Mouse (Mus musculus) midbrain, embryonic 14.5 days (tissue): ENCODE measurements at regions not wholly inside any gene's neighbourhood (a gene's known extent, or its start where the extent isn't known, plus 50 kb on each side); places are given as distances from the start of the nearest gene placed in this dataset.
"Not testable (repeated sequence)": the region's sequence is repeated elsewhere in the genome, so short reads cannot be mapped to it uniquely, and the experiment has no call there.

Experiments used
- ATAC-seq: fragments of 200-750 bp; cut with Nextera tagmentation; 2 replicates; pipeline ENCODE4 v1.8.0; 2017; ENCODE audit warnings: moderate number of reproducible peaks, moderate library complexity; ENCODE audit not compliant: low FRiP score, low TSS enrichment
- DNase-seq: peaks from one replicate; pipeline ENCODE4 v3.0.0-alpha.2; 2015
- H3K27ac ChIP-seq: fragments of 300-500 bp; sonication (generic); replicated peaks from 2 replicates; pipeline ENCODE4 v1.5.1; 2014; ENCODE audit warnings: mild to moderate bottlenecking, low read depth, low read length, moderate library complexity
- H3K27me3 ChIP-seq: fragments of 300-500 bp; sonication (generic); 2 replicates; pipeline ENCODE4 v1.6.1; 2014; ENCODE audit warnings: low read length, control low read depth, mixed read lengths; ENCODE audit not compliant: control insufficient read depth, insufficient read depth
- H3K36me3 ChIP-seq: fragments of 300-500 bp; sonication (generic); 2 replicates; pipeline ENCODE4 v1.6.1; 2014; ENCODE audit warnings: low read length, control low read depth; ENCODE audit not compliant: control insufficient read depth, insufficient read depth
- H3K4me1 ChIP-seq: fragments of 300-500 bp; sonication (generic); 2 replicates; pipeline ENCODE4 v1.6.1; 2014; ENCODE audit warnings: mild to moderate bottlenecking, antibody characterized with exemption, low read length, control low read depth; ENCODE audit not compliant: control insufficient read depth, insufficient read depth
- H3K4me2 ChIP-seq: fragments of 300-500 bp; sonication (generic); 2 replicates; pipeline ENCODE4 v1.6.1; 2014; ENCODE audit warnings: mild to moderate bottlenecking, low read length, moderate library complexity
- H3K4me3 ChIP-seq: fragments of 300-500 bp; sonication (generic); replicated peaks from 2 replicates; pipeline ENCODE4 v1.5.1; 2014; ENCODE audit warnings: low read depth, low read length
- H3K9ac ChIP-seq: fragments of 300-500 bp; sonication (generic); replicated peaks from 2 replicates; pipeline ENCODE4 v1.6.1; 2014; ENCODE audit warnings: mild to moderate bottlenecking, low read length, moderate library complexity
- H3K9me3 ChIP-seq: fragments of 300-500 bp; sonication (generic); 2 replicates; pipeline ENCODE4 v1.6.1; 2016; ENCODE audit warnings: low read length, control low read depth, mixed read lengths; ENCODE audit not compliant: control insufficient read depth
- WGBS: fragments of 180-500 bp; shearing (Covaris S2); extraction: QIAGEN DNeasy Blood & Tissue Kit; methylation state at CpG from one replicate; pipeline ENCODE4 v1.1.7; 2014; 5-methylcytosine and 5-hydroxymethylcytosine counted together

- 62% methylated on average over 2 of the region's 2 CpGs for WGBS
- no peaks in the 10 kb centered on the region for H3K36me3 ChIP-seq
- no peaks in the 10 kb centered on the region for H3K9me3 ChIP-seq
- H3K4me3 ChIP-seq = no peak overlapping the region
- no peaks in the 10 kb centered on the region for H3K4me1 ChIP-seq
- no peak for ATAC-seq
- H3K9ac ChIP-seq = no peak overlapping the region
- no peak overlapping the region for H3K27ac ChIP-seq
- H3K4me2 ChIP-seq = no peak overlapping the region
- DNase-seq = no peak
- no peaks in the 10 kb centered on the region for H3K27me3 ChIP-seq
Measured at GRCm38 (mm10) chr10:34667203-34667602, 184.0 kb downstream of the Frk start.

GRCm38 (mm10) chr10:34667735-34668439, 184.7 kb downstream of the Frk start:
- no peak overlapping the region for H3K4me3 ChIP-seq
- H3K36me3 ChIP-seq = no peaks in the 10 kb centered on the region
- DNase-seq (peak; percentile 18), ATAC-seq (peak; percentile 16; the same call in 1 of the 2 replicates)
- no peak overlapping the region for H3K4me2 ChIP-seq
- H3K9ac ChIP-seq = no peak overlapping the region
- WGBS = 65% methylated on average over 5 of the region's 5 CpGs
- no peaks in the 10 kb centered on the region for H3K27me3 ChIP-seq
- no peaks in the 10 kb centered on the region for H3K4me1 ChIP-seq
- H3K9me3 ChIP-seq = no peaks in the 10 kb centered on the region
- no peak overlapping the region for H3K27ac ChIP-seq

DNA sequence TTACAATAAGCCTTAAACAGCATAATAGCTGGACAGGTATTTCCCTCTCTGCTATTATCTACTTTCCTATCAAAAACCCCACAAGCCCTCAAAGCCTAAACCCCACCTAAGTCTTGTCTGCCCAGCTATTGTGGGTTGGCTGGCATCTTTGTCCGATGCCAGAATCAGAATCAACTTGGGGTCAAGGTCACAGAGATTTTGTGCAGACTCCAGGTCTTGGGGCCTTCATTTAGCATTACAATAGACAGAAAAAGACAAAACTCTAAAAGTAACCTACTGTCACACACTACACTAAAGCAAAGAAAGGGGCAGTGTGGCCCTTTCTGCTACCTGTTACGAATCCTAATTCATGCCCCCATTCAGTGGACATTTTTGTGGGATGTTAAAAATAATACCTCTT, 188.6 kb downstream of the Frk start:
- 82% methylated on average over 2 of the region's 2 CpGs for WGBS
- no peak for ATAC-seq
- H3K27ac ChIP-seq = no peak overlapping the region

GRCm38 (mm10) chr10:34699414-34699813, 216.2 kb downstream of the Frk start:
- H3K4me2 ChIP-seq, H3K36me3 ChIP-seq, DNase-seq, ATAC-seq, H3K4me1 ChIP-seq, H3K9ac ChIP-seq, H3K9me3 ChIP-seq, H3K27me3 ChIP-seq, H3K27ac ChIP-seq, H3K4me3 ChIP-seq: not testable (repeated sequence)
- WGBS = 85% methylated on average over 9 of the region's 9 CpGs

More for the DNA sequence above, 188.6 kb downstream of the Frk start:
- H3K9ac ChIP-seq = no peak overlapping the region
- H3K9me3 ChIP-seq = no peaks in the 10 kb centered on the region
- H3K4me1 ChIP-seq = no peaks in the 10 kb centered on the region
- H3K27me3 ChIP-seq = no peaks in the 10 kb centered on the region
- H3K4me3 ChIP-seq = no peak overlapping the region
- no peak for DNase-seq
- H3K36me3 ChIP-seq = no peaks in the 10 kb centered on the region
- no peak overlapping the region for H3K4me2 ChIP-seq

- ATAC-seq (no peak), DNase-seq (no peak)
- no peaks in the 10 kb centered on the region for H3K36me3 ChIP-seq
- WGBS = 72% methylated on average over 1 of the region's 1 CpGs
- no peak overlapping the region for H3K9ac ChIP-seq
- H3K27ac ChIP-seq = no peak overlapping the region
- H3K4me1 ChIP-seq = 0 out of 2 replicates have a peak, but pooled peaks cover 3% of the 10 kb centered on the region
- no peak overlapping the region for H3K4me3 ChIP-seq
- H3K4me2 ChIP-seq = no peak overlapping the region
- no peaks in the 10 kb centered on the region for H3K9me3 ChIP-seq
- H3K27me3 ChIP-seq = no peaks in the 10 kb centered on the region
Measured at GRCm38 (mm10) chr10:34701956-34702355, 218.8 kb downstream of the Frk start.

DNA sequence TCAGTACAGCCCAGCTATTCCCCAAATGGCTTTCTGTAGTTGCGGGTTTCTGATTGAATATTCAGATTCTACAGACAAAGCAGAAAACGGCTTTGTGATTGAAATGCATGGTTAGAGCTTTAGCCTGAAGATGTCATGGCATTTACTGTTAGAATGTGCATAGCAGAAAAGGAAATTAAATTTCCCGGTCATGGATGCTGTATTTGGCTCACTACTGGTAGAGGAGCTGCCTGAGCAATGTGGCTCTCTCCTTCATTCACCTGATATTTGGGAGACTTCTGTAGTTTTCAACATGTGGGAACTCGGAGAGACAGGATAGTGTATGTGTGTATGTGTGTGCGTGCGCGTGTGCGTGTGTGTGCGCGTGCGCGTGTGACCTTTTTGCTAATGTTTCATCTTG, 222.2 kb downstream of the Frk start:
- Histone ChIP-seq H3K27ac (0 out of 2 replicates have a peak overlapping the region, but pooled peaks have one; percentile 45), H3K4me3 (no peak overlapping the region), H3K27me3 (no peaks in the 10 kb centered on the region), H3K4me1 (0 out of 2 replicates have a peak, but pooled peaks cover 3% of the 10 kb centered on the region), H3K9me3 (no peaks in the 10 kb centered on the region), H3K4me2 (no peak overlapping the region), H3K36me3 (no peaks in the 10 kb centered on the region), H3K9ac (no peak overlapping the region)
- peak; percentile 40 for DNase-seq
- no peak for ATAC-seq
- 77% methylated on average over 12 of the region's 12 CpGs for WGBS

DNA sequence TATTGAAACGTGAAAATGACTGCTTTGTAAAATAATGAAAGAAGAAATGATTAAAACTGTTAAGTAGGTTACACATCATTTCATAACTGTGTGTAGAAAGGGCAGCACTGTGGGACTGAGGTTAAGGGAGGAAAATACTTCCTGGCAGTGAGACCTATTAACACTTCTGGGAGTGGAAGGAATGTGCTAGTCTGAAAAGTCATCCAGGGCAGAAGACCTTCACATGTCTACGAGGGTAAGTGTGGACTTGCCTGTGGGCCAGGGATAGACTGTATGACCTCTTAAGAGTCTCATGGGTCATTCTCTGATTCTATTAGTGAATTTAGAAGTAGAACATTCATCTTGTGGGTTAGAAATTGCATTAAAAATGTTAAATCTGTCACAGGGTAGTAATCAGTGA, 248.1 kb downstream of the Frk start:
- Histone ChIP-seq H3K9me3 (no peaks in the 10 kb centered on the region), H3K9ac (no peak overlapping the region), H3K27me3 (no peaks in the 10 kb centered on the region), H3K36me3 (no peaks in the 10 kb centered on the region), H3K4me3 (no peak overlapping the region), H3K4me1 (no peaks in the 10 kb centered on the region), H3K4me2 (no peak overlapping the region), H3K27ac (no peak overlapping the region)
- DNase-seq (no peak), ATAC-seq (no peak)
- WGBS = 75% methylated on average over 2 of the region's 2 CpGs

DNA sequence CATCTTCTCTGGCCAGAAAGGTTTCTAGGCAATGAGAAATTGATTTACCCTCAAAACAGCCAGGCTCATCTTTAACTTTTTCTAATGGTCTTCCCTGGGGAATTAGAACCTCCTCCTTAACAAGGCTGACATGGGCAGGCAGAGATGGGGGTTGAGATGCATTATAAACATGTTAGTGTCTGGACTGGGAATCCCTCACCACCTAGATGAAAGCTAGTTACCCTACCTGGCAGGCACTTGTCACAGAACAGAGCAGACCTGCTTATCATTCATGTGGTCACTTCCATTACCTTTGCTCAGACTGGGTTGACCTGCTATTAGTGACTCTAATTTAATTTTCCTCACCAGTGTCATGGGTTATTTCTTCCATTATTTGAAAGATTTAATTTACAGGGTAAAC, 279.2 kb downstream of the Frk start:
- peak; percentile 24 for DNase-seq
- peak; percentile 46; the same call in 1 of the 2 replicates for ATAC-seq
- no peak overlapping the region for H3K4me3 ChIP-seq

GRCm38 (mm10) chr10:34792099-34792498, 308.9 kb downstream of the Frk start:
- H3K4me3 ChIP-seq = no peak overlapping the region
- H3K4me2 ChIP-seq = no peak overlapping the region
- peak; percentile 40; the same call in 1 of the 2 replicates for ATAC-seq
- no peak overlapping the region for H3K27ac ChIP-seq
- H3K36me3 ChIP-seq = no peaks in the 10 kb centered on the region
- H3K4me1 ChIP-seq = no peaks in the 10 kb centered on the region
- no peak overlapping the region for H3K9ac ChIP-seq
- WGBS = 42% methylated on average over 2 of the region's 2 CpGs
- H3K27me3 ChIP-seq = no peaks in the 10 kb centered on the region
- peak; percentile 51 for DNase-seq
- no peaks in the 10 kb centered on the region for H3K9me3 ChIP-seq

More for the DNA sequence above, 279.2 kb downstream of the Frk start:
- no peaks in the 10 kb centered on the region for H3K36me3 ChIP-seq
- no peaks in the 10 kb centered on the region for H3K27me3 ChIP-seq
- no peak overlapping the region for H3K4me2 ChIP-seq
- H3K9ac ChIP-seq = no peak overlapping the region
- no peaks in the 10 kb centered on the region for H3K9me3 ChIP-seq
- H3K4me1 ChIP-seq = no peaks in the 10 kb centered on the region
- H3K27ac ChIP-seq = no peak overlapping the region
